Mouse (Mus musculus) stomach, embryonic 16.5 days (tissue): ENCODE results near the gene Sidt1. TPM values are rescaled to one million over a fixed set of nuclear protein-coding genes. Genes with fewer than 3 reads are reported as not detected.

Experiments used
- ATAC-seq: fragments of 200-750 bp; cut with Nextera tagmentation; 2 replicates; pipeline ENCODE4 v1.8.0; 2017; ENCODE audit warnings: moderate number of reproducible peaks, moderate TSS enrichment; ENCODE audit not compliant: insufficient read depth, low FRiP score
- H3K27ac ChIP-seq: fragments of 300-500 bp; sonication (generic); 2 replicates; pipeline ENCODE4 v1.5.1; 2014; ENCODE audit warnings: low read length
- H3K27me3 ChIP-seq: fragments of 300-500 bp; sonication (generic); 2 replicates; pipeline ENCODE4 v1.6.1; 2014; ENCODE audit warnings: low read length, control low read depth, mixed read lengths; ENCODE audit not compliant: control insufficient read depth, insufficient read depth
- H3K36me3 ChIP-seq: fragments of 300-500 bp; sonication (generic); 2 replicates; pipeline ENCODE4 v1.6.1; 2014; ENCODE audit warnings: low read length; ENCODE audit not compliant: control insufficient read depth, insufficient read depth
- H3K4me1 ChIP-seq: fragments of 300-500 bp; sonication (generic); 2 replicates; pipeline ENCODE4 v1.6.1; 2014; ENCODE audit warnings: low read length, control low read depth, mixed read lengths; ENCODE audit not compliant: control insufficient read depth, insufficient read depth
- H3K4me2 ChIP-seq: fragments of 300-500 bp; sonication (generic); 2 replicates; pipeline ENCODE4 v1.6.1; 2014; ENCODE audit warnings: low read depth, low read length, mixed read lengths
- H3K4me3 ChIP-seq: fragments of 300-500 bp; sonication (generic); replicated peaks from 2 replicates; pipeline ENCODE4 v1.5.1; 2014; ENCODE audit warnings: mild to moderate bottlenecking, low read length
- H3K9ac ChIP-seq: fragments of 300-500 bp; sonication (generic); 2 replicates; pipeline ENCODE4 v1.6.1; 2014; ENCODE audit warnings: low read length
- H3K9me3 ChIP-seq: fragments of 300-500 bp; sonication (generic); replicated peaks from 2 replicates; pipeline ENCODE4 v1.6.1; 2016; ENCODE audit warnings: low read length, control low read depth; ENCODE audit not compliant: control insufficient read depth
- WGBS: fragments of 180-500 bp; shearing (Covaris S2); extraction: QIAGEN DNeasy Blood & Tissue Kit; methylation state at CpG from one replicate; pipeline ENCODE4 v1.1.7; 2014; 5-methylcytosine and 5-hydroxymethylcytosine counted together
- polyA plus RNA-seq: library from polyadenylated mRNA; unstranded; fragments of >200 nt; fragmentation: Nextera tagmentation; extraction: Ambion mirVana; gene quantifications from 2 replicates; pipeline ENCODE4 v1.2.1, GENCODE M21; 2015

The Sidt1 gene
- polyA plus RNA-seq, 1 experiment from 2014 or later, result 6.8 TPM

- H3K9me3 ChIP-seq, result no peaks in the 10 kb centered on the region
- ATAC-seq, result no peak
- H3K4me1 ChIP-seq, result peaks cover 9% of the 10 kb centered on the region; the same call in 1 of the 2 replicates
- WGBS, result 81% methylated on average over 6 of the region's 6 CpGs
- no peak overlapping the region for H3K9ac ChIP-seq
- no peak overlapping the region for H3K4me3 ChIP-seq
- no peak overlapping the region for H3K4me2 ChIP-seq
- no peaks in the 10 kb centered on the region for H3K27me3 ChIP-seq
- no peaks in the 10 kb centered on the region for H3K36me3 ChIP-seq
- H3K27ac ChIP-seq, result peak overlapping the region; percentile 56
Measured at GRCm38 (mm10) chr16:44269578-44269977, 63.4 kb downstream of the Sidt1 start.

DNA sequence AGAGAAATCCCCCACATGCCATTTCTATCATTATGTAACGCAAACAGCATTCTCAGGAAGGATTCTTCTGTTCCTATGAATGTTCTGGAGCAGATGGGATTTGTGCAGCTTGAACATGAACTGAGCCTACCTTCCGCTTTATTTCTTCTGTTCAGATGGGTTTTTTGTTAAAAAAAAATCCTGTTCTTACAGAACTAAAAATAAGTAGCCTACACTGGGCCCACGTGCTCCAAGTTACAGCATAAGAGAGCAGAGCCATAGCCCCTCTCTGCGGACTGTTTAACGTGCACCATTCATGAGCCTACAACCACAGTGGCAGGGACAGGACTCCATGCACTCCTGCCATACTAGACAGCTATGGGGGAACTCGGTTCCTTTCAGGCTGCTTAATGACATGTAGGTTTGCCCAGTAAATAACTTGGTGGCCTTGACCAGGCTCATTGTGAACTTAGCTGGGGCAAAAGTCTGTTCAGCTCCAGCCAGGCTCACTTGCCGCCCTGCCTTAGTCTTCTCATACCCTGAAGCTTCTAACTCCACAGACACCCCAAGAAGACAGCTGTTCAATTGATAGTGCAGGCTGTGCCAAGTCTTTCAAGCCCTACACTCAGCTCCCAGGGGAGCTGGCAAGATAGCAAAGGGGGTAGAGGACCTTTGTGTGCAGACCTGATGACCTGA lies 64.3 kb downstream of the Sidt1 start:
- no peak for ATAC-seq
- Histone ChIP-seq H3K9ac (no peak overlapping the region), H3K36me3 (no peaks in the 10 kb centered on the region), H3K27ac (no peak overlapping the region), H3K4me1 (peaks cover 9% of the 10 kb centered on the region; the same call in 1 of the 2 replicates), H3K9me3 (no peaks in the 10 kb centered on the region), H3K4me2 (no peak overlapping the region), H3K27me3 (no peaks in the 10 kb centered on the region), H3K4me3 (no peak overlapping the region)
- 85% methylated on average over 7 of the region's 7 CpGs for WGBS

DNA sequence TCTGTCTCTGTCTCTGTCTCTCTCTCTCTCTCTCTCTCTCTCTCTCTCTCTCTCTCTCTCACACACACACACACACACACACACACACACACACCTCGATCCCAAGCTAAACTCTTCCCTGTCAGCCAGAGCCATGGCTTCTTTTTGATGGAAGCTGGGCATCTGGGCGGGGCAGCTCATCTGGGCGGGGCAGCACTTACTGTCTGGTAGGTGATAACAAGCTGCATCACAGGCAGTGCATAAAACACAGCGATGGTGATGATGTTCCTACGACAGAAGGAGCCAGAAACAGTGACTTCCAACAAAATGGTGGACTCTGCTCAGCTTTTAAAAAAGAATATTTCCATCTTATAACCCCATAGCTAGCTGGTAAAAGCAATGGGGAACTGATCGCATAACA lies 67.4 kb downstream of the Sidt1 start:
- H3K4me1 ChIP-seq, result no peaks in the 10 kb centered on the region
- no peaks in the 10 kb centered on the region for H3K27me3 ChIP-seq
- 82% methylated on average over 6 of the region's 6 CpGs for WGBS
- no peak overlapping the region for H3K4me2 ChIP-seq
- no peaks in the 10 kb centered on the region for H3K9me3 ChIP-seq
- no peaks in the 10 kb centered on the region for H3K36me3 ChIP-seq
- H3K27ac ChIP-seq, result no peak overlapping the region
- H3K9ac ChIP-seq, result no peak overlapping the region
- no peak for ATAC-seq
- H3K4me3 ChIP-seq, result no peak overlapping the region

DNA sequence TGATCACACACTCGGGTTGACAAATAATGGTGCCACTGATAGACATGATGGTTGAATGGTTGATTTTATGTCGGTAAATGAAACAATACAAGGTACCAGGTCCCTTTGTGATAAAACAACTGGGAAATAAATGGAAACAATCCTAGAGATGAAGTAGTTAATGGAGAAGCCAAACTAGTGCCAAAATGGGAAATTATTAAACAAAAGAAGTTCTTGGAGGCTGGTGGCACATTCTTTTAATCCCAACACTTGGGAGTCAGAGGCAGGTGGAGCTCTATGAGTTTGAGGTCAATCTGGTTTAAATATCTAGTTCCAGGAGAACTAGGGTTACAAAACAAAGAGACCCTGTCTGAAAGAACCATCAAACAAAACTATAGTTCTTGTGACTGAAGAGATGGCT lies 68.1 kb downstream of the Sidt1 start:
- Histone ChIP-seq H3K27me3 (no peaks in the 10 kb centered on the region), H3K4me3 (no peak overlapping the region), H3K36me3 (no peaks in the 10 kb centered on the region), H3K9ac (no peak overlapping the region), H3K9me3 (no peaks in the 10 kb centered on the region), H3K27ac (no peak overlapping the region), H3K4me1 (no peaks in the 10 kb centered on the region), H3K4me2 (no peak overlapping the region)
- ATAC-seq, result no peak
- 53% methylated on average over 2 of the region's 2 CpGs for WGBS

DNA sequence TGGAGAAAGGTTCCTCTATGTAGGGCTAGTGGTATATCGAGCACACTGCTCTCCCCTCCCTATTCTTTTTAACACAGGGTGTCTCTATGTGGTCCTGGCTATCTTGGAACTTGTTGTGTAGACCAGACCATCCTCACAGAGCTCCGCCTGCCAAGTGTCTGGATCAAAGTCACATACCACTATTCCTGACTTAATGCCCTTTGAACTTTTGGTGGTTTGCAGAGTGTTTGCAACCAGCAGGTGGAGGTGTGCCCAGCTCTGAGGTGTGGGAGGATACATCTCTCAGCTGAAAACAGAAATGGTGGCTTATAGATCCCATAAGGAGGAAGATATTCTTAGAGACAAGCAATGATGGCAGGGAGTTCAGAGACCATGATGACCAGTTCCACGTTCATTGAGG lies 75.5 kb downstream of the Sidt1 start:
- Histone ChIP-seq H3K9me3 (no peaks in the 10 kb centered on the region), H3K4me1 (peaks cover 3% of the 10 kb centered on the region; the same call in 1 of the 2 replicates), H3K4me3 (no peak overlapping the region), H3K9ac (no peak overlapping the region), H3K27ac (no peak overlapping the region), H3K36me3 (no peaks in the 10 kb centered on the region), H3K4me2 (no peak overlapping the region), H3K27me3 (no peaks in the 10 kb centered on the region)
- ATAC-seq, result no peak
- 84% methylated on average over 3 of the region's 3 CpGs for WGBS

DNA sequence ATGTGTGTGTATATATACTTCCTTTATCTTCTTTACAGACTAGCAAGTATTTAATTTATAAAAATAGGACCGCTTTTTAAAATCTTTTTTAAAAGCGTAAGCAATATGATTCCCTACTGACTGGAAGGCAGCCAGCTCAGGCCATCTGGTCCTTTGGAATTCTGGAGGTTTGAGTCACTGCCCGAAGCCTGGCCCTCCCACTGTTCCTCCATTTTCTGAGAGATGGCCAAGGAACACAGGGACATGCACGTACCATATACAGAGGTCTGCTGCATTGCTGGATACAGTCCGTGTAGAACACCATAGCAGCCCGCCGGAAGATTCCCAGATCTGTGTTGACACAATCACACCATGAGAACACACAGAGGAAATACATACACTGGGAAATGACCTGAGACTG lies 78.3 kb downstream of the Sidt1 start:
- Histone ChIP-seq H3K9me3 (no peaks in the 10 kb centered on the region), H3K4me2 (no peak overlapping the region), H3K36me3 (no peaks in the 10 kb centered on the region), H3K27me3 (no peaks in the 10 kb centered on the region), H3K9ac (no peak overlapping the region), H3K27ac (peak overlapping the region; percentile 74), H3K4me3 (no peak overlapping the region), H3K4me1 (peaks cover 3% of the 10 kb centered on the region; the same call in 1 of the 2 replicates)
- WGBS, result 42% methylated on average over 7 of the region's 7 CpGs
- peak; percentile 91 for ATAC-seq

DNA sequence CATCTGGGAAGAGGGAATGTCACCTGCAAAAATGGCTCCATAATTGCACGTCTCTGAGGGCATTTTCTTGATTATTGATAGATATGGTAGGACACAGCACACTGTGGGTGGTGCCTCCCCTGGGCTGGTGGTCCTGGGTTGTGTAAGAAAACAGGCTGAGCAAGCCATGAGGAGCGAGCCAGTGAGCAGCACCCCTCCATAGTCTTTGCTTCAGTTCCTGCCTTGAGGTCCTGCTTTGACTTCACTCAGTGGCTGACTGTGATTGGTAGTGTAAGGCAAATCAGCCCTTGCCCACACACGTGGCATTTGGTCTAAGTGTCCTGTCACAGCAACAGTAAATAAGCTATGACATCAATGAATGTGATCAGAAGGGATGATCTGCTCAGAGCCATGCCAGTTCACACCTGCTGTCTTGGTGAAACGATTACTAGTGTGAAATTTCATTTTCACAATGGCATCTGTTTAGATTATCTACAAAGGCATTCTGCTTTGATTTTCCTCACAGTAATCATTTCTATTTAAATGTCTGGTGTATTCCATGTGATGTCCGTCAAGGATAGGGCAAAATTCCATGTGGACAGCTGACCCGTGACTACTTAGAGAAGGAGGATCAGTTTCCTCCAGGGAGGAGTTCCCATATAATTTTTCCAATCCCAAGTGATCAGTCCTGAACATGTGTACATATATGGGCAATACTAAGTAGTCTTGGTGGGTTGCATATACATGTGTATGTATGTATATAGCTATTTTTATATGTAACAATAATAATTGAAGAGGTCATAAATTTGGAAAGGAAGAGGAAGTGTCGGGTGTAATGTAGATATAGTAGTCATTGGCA lies 79.0 kb downstream of the Sidt1 start:
- H3K27ac ChIP-seq, result peak overlapping the region; percentile 57
- no peak overlapping the region for H3K4me2 ChIP-seq
- no peaks in the 10 kb centered on the region for H3K9me3 ChIP-seq
- peaks cover 3% of the 10 kb centered on the region; the same call in 1 of the 2 replicates for H3K4me1 ChIP-seq
- H3K4me3 ChIP-seq, result no peak overlapping the region
- WGBS, result 65% methylated on average over 7 of the region's 7 CpGs
- H3K9ac ChIP-seq, result no peak overlapping the region
- no peaks in the 10 kb centered on the region for H3K27me3 ChIP-seq
- ATAC-seq, result peak; percentile 62
- H3K36me3 ChIP-seq, result no peaks in the 10 kb centered on the region

DNA sequence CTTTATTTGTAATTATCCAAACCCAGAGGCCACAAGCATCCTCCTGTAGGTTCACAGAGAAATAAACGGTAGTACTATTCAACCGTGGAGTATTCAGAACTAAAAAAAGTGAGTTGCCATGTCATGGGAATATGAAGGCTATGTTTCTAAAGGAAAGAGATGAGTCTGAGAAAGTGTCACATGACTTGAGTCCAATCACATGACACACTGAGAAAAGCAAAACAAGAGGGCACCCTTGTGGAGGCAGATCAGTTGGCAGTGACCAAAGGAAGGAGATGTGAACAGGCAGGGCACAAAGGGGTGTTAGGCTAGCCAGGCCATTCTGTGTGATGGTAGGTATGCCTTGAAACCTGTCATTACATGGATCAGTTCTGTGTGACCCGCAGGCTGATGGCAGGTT lies 80.3 kb downstream of the Sidt1 start:
- no peak overlapping the region for H3K9ac ChIP-seq
- 92% methylated on average over 3 of the region's 3 CpGs for WGBS

DNA sequence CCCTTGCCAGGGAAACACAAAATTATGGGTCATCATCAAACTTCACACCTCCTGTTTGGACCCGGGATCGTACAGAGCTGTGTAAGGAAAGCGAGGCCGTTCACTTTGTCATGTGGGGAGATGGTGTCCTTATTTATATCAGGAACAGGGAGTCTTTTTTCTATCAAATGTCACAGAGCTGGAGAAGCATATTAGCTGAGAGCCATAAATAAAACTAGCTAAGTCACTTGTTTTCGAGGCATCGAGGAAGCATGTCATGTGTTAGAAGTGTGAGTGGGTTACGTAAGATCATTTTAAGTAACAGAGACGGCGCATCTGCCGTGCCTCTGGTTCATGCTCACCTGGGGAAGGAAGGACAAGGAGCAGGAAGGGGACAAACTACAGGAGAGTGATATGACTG lies 83.0 kb downstream of the Sidt1 start:
- Histone ChIP-seq H3K4me3 (no peak overlapping the region), H3K9ac (no peak overlapping the region), H3K36me3 (no peaks in the 10 kb centered on the region), H3K4me1 (peaks cover 1% of the 10 kb centered on the region; the same call in 1 of the 2 replicates), H3K27ac (no peak overlapping the region), H3K9me3 (no peaks in the 10 kb centered on the region), H3K27me3 (no peaks in the 10 kb centered on the region), H3K4me2 (no peak overlapping the region)
- 81% methylated on average over 10 of the region's 10 CpGs for WGBS
- no peak for ATAC-seq

More for the DNA sequence above, 80.3 kb downstream of the Sidt1 start:
- H3K4me1 ChIP-seq, result peaks cover 3% of the 10 kb centered on the region; the same call in 1 of the 2 replicates
- H3K27ac ChIP-seq, result no peak overlapping the region
- no peaks in the 10 kb centered on the region for H3K36me3 ChIP-seq
- no peak overlapping the region for H3K4me3 ChIP-seq
- H3K27me3 ChIP-seq, result no peaks in the 10 kb centered on the region
- no peak for ATAC-seq
- no peaks in the 10 kb centered on the region for H3K9me3 ChIP-seq
- no peak overlapping the region for H3K4me2 ChIP-seq
